Mouse (Mus musculus): ENCODE measurements around the gene Scaf4.

Gene Scaf4

DNA sequence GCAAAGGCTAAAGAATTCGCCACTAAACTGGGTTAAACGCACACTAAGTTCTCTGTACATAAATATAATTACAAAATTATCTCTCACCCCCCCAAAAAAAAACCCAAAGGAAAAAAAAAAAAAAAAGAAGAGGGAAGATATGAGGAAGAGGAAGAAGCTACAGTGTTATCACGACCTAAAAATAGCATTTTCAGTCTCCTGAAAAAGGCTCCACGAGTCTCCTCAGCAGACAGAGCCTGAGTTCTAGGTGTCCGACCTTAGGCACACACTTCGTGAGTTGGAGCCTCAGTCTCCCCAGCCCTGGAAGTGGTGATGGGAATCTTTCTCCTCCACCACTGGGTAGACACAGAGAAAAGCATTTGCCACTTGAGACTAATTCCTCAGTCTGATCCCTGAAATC lies 85.7 kb downstream of the Scaf4 start:
- no peak for DNase-seq

- peak; percentile 84 to 86 for DNase-seq
These were observed 86.8 kb downstream of the Scaf4 start for GRCm38 (mm10) chr16:90197337-90197973.

DNA sequence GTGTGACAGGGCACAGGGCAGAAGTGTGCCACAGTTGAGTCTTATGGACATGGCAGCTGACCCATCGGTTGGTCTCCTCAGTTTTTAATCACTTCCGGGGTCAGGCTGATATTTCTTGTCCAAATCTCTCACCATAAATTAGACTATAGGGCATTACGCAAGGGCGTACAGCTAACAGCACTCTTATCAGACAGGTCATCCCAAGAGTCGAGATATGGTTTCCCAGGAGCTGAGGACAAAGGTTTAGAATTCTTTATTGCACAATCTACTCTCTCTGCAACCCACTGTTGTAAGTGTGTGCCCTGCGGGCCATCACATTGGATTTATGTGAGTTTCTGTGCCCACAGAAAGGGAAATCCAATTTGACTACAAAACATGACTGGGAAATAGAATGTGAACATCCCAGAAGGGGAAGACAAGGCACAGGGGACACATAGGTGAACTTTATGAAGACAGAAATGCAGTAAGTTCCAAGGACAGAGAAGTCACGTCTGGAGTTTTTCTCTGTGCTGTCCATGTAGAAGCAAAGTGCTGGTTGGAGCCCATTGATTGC lies 87.5 kb downstream of the Scaf4 start:
- no peak for DNase-seq

DNA sequence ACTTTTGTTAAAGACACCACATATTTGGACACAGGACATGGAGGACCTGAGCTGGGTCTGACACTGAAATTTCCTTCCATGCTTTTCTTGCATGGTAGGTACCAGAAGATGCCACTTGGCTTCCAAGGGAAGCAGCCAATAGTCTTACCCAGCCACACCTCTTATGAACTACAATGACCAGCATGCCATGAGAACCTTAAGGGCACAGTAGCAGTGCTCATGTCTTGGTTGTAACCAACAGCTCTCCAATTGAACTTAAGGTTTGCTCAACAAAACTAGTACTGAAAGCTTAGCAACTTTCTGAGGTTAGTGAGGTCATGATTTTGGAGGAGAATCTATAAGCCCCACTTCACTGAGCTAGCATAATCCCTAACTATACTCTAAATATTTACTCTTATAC lies 90.6 kb downstream of the Scaf4 start:
- DNase-seq: no peak

DNA sequence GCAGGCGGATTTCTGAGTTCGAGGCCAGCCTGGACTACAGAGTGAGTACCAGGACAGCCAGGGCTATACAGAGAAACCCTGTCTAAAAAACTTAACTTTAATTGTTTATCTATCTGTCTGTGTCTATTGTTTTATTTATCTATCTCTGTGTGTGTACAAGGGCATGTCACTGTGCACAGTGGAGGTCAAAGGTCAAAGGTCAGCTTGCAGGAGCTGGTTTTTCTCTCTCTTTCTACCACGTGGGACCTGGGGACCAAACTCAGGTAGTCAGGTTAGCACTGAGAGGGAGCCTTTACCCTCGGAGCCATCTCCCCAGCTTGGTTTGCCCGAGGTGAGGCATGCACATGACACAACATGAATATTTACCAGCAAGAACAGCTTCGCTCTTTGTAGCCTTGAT lies 93.0 kb downstream of the Scaf4 start:
- no peak for DNase-seq

GRCm38 (mm10) chr16:90187453-90187852 lies 96.8 kb downstream of the Scaf4 start:
- peak in 1 of 2 experiments; percentile 31 for DNase-seq

DNA sequence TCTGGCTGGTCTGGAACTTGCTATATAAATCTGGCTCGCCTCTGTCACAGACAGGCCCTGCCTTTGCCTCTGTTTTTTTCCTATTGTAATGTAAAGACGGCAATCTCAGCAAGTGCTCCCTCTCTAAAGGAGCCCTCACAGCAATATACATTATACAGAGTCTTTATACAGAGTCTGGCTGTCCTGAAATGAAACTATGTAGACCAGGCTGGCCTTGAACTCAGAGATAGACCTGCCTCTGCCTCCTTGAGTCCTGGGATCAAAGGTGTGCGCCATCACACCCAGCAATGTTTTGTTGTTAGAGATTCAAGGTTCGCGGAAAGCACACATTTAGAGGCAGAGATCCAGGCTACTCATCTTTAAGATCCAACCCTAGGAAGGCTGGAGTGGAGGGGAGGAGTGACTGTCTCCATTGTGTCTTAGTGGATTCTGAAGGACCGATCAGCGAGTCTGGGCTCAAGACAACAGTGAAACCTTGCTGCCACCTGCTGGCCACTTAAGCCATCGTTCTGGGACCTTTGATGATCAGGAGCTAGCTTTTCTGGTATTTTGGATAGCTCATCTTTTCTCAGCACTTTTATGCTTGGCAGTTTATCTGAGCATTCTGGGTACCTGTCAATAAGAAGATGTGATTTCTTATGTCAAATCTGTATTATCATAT lies 98.2 kb downstream of the Scaf4 start:
- peak; percentile 90 to 92 for DNase-seq

DNA sequence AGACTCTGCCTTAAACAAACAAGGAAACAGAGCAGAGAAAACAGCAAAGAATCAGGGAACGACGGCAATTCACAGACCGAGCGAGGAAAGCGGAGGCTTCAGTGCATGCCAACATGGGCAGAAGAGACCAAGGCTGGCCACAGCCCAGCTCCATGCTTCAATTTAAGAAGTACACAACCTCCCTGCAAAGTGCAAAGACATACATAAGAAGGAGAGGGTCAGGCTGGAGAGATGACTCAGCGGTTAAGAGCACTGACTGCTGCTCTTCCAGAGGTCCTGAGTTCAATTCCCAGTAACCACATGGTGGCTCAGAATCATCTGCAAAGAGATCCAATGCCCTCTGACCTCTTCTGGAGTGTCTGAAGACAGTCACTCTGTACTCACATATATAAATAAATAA lies 100.2 kb downstream of the Scaf4 start:
- no peak for DNase-seq

DNA sequence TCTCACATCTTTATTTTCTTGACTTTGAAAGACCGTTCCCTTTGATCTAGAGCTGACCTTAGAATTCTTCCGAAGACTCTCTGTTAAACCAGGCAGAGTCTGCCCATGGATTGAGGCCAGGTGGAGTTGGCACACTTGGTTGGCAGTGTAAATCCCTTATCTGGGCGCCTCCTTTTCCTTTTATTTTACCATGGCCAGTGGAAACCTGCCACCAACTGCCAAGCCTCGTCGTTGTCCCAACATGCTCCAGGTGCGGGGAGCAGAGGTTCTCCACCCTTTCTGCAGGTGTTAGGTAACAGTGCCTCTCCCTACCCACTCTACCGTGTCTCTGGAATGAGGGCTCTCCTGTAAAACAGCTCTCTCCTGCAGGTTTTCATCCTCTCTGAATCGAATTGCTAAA lies 102.6 kb downstream of the Scaf4 start:
- peak; percentile 70 to 71 for DNase-seq

GRCm38 (mm10) chr16:90180975-90181374 lies 103.3 kb downstream of the Scaf4 start:
- no peak for DNase-seq

DNA sequence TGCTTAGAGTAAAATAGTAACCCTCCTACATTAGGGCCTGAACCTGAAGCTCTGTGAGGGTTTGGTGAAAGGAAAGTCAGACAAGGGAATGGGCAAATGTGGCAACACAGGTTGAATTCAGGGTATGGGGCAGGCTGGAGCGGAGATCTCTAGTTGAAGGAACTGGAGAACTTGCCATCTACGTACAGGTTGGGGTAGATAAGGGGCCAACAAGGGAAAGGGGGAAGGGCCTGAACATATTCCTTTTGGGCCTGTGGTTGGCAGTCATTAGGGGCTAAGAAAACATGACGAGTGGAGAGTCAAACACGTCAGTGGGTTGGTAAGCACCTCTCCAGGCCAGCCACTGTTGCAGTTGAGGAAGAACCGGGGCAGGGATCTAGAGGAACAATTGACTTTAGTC lies 104.4 kb downstream of the Scaf4 start:
- DNase-seq: no peak

DNA sequence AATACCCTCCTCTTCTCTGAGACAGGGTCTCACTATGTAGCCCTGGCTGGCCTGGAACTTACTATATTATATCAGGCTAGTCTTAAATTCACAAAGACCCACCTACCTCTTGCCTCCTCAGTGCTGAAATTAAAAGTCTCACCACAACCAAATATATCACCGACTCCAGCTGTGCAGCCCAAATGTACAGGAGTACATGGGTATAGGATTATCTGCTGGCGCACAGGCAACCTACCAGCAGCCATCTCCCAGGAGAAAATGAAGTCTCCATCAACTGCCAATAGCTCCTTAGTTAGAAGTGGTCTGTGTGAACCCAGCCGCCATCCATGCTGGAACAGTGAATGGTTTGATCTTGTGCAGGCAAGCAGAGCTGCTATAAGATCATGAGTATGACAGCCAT lies 105.9 kb downstream of the Scaf4 start:
- DNase-seq: no peak

DNA sequence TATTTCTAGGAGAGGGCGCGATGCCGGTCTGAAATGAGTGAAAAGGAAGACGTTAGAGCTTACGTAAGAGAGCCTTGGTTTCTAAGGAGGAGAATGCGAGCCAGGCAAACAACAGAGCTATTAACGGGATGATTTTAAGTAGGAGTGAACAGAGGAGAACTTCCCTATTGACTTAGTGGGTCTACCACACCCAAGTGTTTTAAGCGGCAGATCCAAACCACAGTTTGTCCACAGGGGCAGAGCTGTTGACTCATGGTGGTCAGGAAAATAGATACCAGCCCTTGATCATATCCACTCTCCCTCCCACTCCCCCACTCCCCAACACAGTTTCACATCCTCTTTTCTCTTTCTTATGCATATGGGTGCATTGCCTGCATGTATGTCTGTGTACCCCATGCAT lies 106.9 kb downstream of the Scaf4 start:
- DNase-seq: no peak

GRCm38 (mm10) chr16:90176472-90176871 lies 107.8 kb downstream of the Scaf4 start:
- no peak for DNase-seq

All from cerebellum, postnatal 10 days (tissue).